In genomic region chr4:106976576-106976975, GRCm38 (mm10) we compare ENCODE assay signal across 10 mouse cellular contexts.
A peak's percentile ranks its signal among the peaks of the same experiment; 100 is the strongest.
DNase-seq lines count a peak whose midpoint lies in the region; ATAC-seq lines count a peak whose summit lies in the region.
"Had no signal": no experiment of that assay in that cellular context is flagged by ENCODE, and none has a peak within 500 bp of the region (broad histone marks: within the 10 kb centered on the region; RNA-seq: fewer than 3 reads in every experiment).

No protein-coding gene starts in this region.

- H3K9me3 ChIP-seq in forebrain, embryonic 12.5 days: no peaks in the 10 kb centered on the region
- no peaks in the 10 kb centered on the region for H3K9me3 ChIP-seq in forebrain, embryonic 11.5 days (ENCODE audit: control insufficient read depth, low read length)
- no peaks in the 10 kb centered on the region for H3K9me3 ChIP-seq in neural tube, embryonic 11.5 days (ENCODE audit: control insufficient read depth, low read length)
- no peaks in the 10 kb centered on the region for H3K9me3 ChIP-seq in midbrain, embryonic 13.5 days

- H3K27me3 ChIP-seq in forebrain, embryonic 12.5 days: no peaks in the 10 kb centered on the region
- H3K27me3 ChIP-seq in forebrain, embryonic 11.5 days (ENCODE audit: control insufficient read depth, insufficient read depth, low read length): no peaks in the 10 kb centered on the region
- H3K27me3 ChIP-seq in neural tube, embryonic 11.5 days (ENCODE audit: control insufficient read depth, insufficient read depth, low read length): no peaks in the 10 kb centered on the region
- no peaks in the 10 kb centered on the region for H3K27me3 ChIP-seq in midbrain, embryonic 13.5 days

- peaks cover 98% of the 10 kb centered on the region for H3K4me1 ChIP-seq in forebrain, embryonic 12.5 days
- H3K4me1 ChIP-seq in forebrain, embryonic 11.5 days (replicated peaks; ENCODE audit: control insufficient read depth, insufficient read depth, low read length): peaks cover 39% of the 10 kb centered on the region
- H3K4me1 ChIP-seq in neural tube, embryonic 11.5 days (ENCODE audit: control insufficient read depth, insufficient read depth, low read length): peaks cover 89% of the 10 kb centered on the region
- peaks cover 100% of the 10 kb centered on the region for H3K4me1 ChIP-seq in midbrain, embryonic 13.5 days (replicated peaks)

- ATAC-seq in forebrain, embryonic 12.5 days (ENCODE audit: low FRiP score): no peak
- no peak for ATAC-seq in forebrain, embryonic 11.5 days (replicated peaks; ENCODE audit: low FRiP score)
- no peak for ATAC-seq in neural tube, embryonic 11.5 days (ENCODE audit: insufficient read depth, low FRiP score, low TSS enrichment)
- no peak for ATAC-seq in midbrain, embryonic 13.5 days

- DNase-seq in forebrain, embryonic 11.5 days (ENCODE audit: low spot score): no peak
- no peak for DNase-seq in neural tube, embryonic 11.5 days (ENCODE audit: low spot score)
- no peak for DNase-seq in neural tube, embryonic 10.5 days (ENCODE audit: extremely low spot score, low spot score)
- no peak for DNase-seq in adrenal gland, adult 18-20 months (ENCODE audit: low spot score in 2 of 2)
- no peak for DNase-seq in right cerebral cortex, postnatal 4 days
- DNase-seq in spleen, postnatal 14 days (ENCODE audit: low spot score in 2 of 2): no peak
- DNase-seq: kidney, postnatal 10 days; lung, embryonic 14.5 days had no signal

- 53% methylated on average over 2 of the region's 2 CpGs for WGBS in forebrain, embryonic 12.5 days
- WGBS in forebrain, embryonic 11.5 days: 66% methylated on average over 2 of the region's 2 CpGs
- WGBS in neural tube, embryonic 11.5 days: 56% methylated on average over 2 of the region's 2 CpGs
- 56% methylated on average over 2 of the region's 2 CpGs for WGBS in midbrain, embryonic 13.5 days

- H3K27ac ChIP-seq in forebrain, embryonic 12.5 days: peak overlapping the region; percentile 65; the same call in 1 of the 2 replicates
- H3K27ac ChIP-seq in forebrain, embryonic 11.5 days (ENCODE audit: low read depth, low read length): no peak overlapping the region
- peak overlapping the region; percentile 76 for H3K27ac ChIP-seq in neural tube, embryonic 11.5 days (ENCODE audit: low read depth, low read length)
- H3K27ac ChIP-seq in midbrain, embryonic 13.5 days: peak overlapping the region; percentile 85

- 0 out of 2 replicates have a peak overlapping the region, but pooled peaks have one; percentile 12 for H3K9ac ChIP-seq in forebrain, embryonic 12.5 days
- H3K9ac ChIP-seq in forebrain, embryonic 11.5 days (ENCODE audit: low read length): no peak overlapping the region
- H3K9ac ChIP-seq in neural tube, embryonic 11.5 days (ENCODE audit: low read length): peak overlapping the region; percentile 26; the same call in 1 of the 2 replicates
- peak overlapping the region; percentile 29; the same call in 1 of the 2 replicates for H3K9ac ChIP-seq in midbrain, embryonic 13.5 days (replicated peaks)
- H3K9ac ChIP-seq: lung, embryonic 14.5 days had no signal

- peak overlapping the region; percentile 13; the same call in 1 of the 2 replicates for H3K4me2 ChIP-seq in forebrain, embryonic 12.5 days
- H3K4me2 ChIP-seq in forebrain, embryonic 11.5 days (ENCODE audit: low read depth, low read length, severe bottlenecking): no peak overlapping the region
- peak overlapping the region; percentile 16; the same call in 1 of the 2 replicates for H3K4me2 ChIP-seq in neural tube, embryonic 11.5 days (ENCODE audit: low read depth)
- peak overlapping the region; percentile 15 for H3K4me2 ChIP-seq in midbrain, embryonic 13.5 days (replicated peaks)

- H3K4me3 ChIP-seq in forebrain, embryonic 12.5 days (replicated peaks): no peak overlapping the region
- H3K4me3 ChIP-seq in forebrain, embryonic 11.5 days (ENCODE audit: low read depth, low read length): no peak overlapping the region
- H3K4me3 ChIP-seq in neural tube, embryonic 11.5 days (ENCODE audit: low read depth, low read length): no peak overlapping the region
- no peak overlapping the region for H3K4me3 ChIP-seq in midbrain, embryonic 13.5 days (replicated peaks)

- peaks cover 6% of the 10 kb centered on the region; the same call in 1 of the 2 replicates for H3K36me3 ChIP-seq in forebrain, embryonic 12.5 days (replicated peaks)
- H3K36me3 ChIP-seq in forebrain, embryonic 11.5 days (ENCODE audit: control insufficient read depth, insufficient read depth, low read length): no peaks in the 10 kb centered on the region
- H3K36me3 ChIP-seq in neural tube, embryonic 11.5 days (ENCODE audit: control insufficient read depth, insufficient read depth, low read length): no peaks in the 10 kb centered on the region; the same call in 1 of the 2 replicates
- H3K36me3 ChIP-seq in midbrain, embryonic 13.5 days: peaks cover 2% of the 10 kb centered on the region
